Mouse (Mus musculus) forebrain, embryonic 11.5 days (tissue): Measurements from ENCODE around the gene Pold1. TPM values are rescaled to one million over a fixed set of nuclear protein-coding genes. Genes with fewer than 3 reads are reported as not detected.

Experiments
- ATAC-seq: fragments of 200-750 bp; cut with Nextera tagmentation; replicated peaks from 2 replicates; pipeline ENCODE4 v1.8.0; 2017; ENCODE audit warnings: moderate TSS enrichment; ENCODE audit not compliant: low FRiP score
- DNase-seq: peaks from one replicate; pipeline ENCODE4 v3.0.0-alpha.2; 2017; ENCODE audit warnings: low spot score
- H3K27ac ChIP-seq: fragments of 300-500 bp; sonication (generic); 2 replicates; pipeline ENCODE4 v1.5.1; 2014; ENCODE audit warnings: low read depth, low read length
- H3K27me3 ChIP-seq: fragments of 300-500 bp; sonication (generic); 2 replicates; pipeline ENCODE4 v1.6.1; 2014; ENCODE audit warnings: mild to moderate bottlenecking, low read length, mixed read lengths; ENCODE audit not compliant: control insufficient read depth, insufficient read depth
- H3K36me3 ChIP-seq: fragments of 300-500 bp; sonication (generic); 2 replicates; pipeline ENCODE4 v1.6.1; 2014; ENCODE audit warnings: mild to moderate bottlenecking, low read length, moderate library complexity, mixed read lengths; ENCODE audit not compliant: control insufficient read depth, insufficient read depth
- H3K4me1 ChIP-seq: fragments of 300-500 bp; sonication (generic); replicated peaks from 2 replicates; pipeline ENCODE4 v1.6.1; 2014; ENCODE audit warnings: low read length, mixed read lengths; ENCODE audit not compliant: control insufficient read depth, insufficient read depth
- H3K4me2 ChIP-seq: fragments of 300-500 bp; sonication (generic); 2 replicates; pipeline ENCODE4 v1.6.1; 2014; ENCODE audit warnings: low read depth, mild to moderate bottlenecking, low read length, moderate library complexity, mixed read lengths; ENCODE audit not compliant: severe bottlenecking
- H3K4me3 ChIP-seq: fragments of 300-500 bp; sonication (generic); 2 replicates; pipeline ENCODE4 v1.5.1; 2014; ENCODE audit warnings: low read depth, low read length
- H3K9ac ChIP-seq: fragments of 300-500 bp; sonication (generic); 2 replicates; pipeline ENCODE4 v1.6.1; 2014; ENCODE audit warnings: low read length
- H3K9me3 ChIP-seq: fragments of 300-500 bp; sonication (generic); 2 replicates; pipeline ENCODE4 v1.6.1; 2016; ENCODE audit warnings: low read length, mixed read lengths; ENCODE audit not compliant: control insufficient read depth
- WGBS: fragments of 180-500 bp; shearing (Covaris S2); extraction: QIAGEN DNeasy Blood & Tissue Kit; methylation state at CpG from one replicate; pipeline ENCODE4 v1.1.7; 2014; 5-methylcytosine and 5-hydroxymethylcytosine counted together
- polyA plus RNA-seq: library from polyadenylated mRNA; unstranded; fragments of >200 nt; fragmentation: Nextera tagmentation; extraction: Ambion mirVana; gene quantifications from 2 replicates; pipeline ENCODE4 v1.2.1, GENCODE M21; 2014

Pold1 gene
- polyA plus RNA-seq, 1 experiment from 2014 or later, result 133 TPM

GRCm38 (mm10) chr7:44586518-44586917 is 37.9 kb upstream of the Pold1 start:
- Histone ChIP-seq H3K4me3 (peak overlapping the region; percentile 34), H3K27me3 (peaks cover 16% of the 10 kb centered on the region), H3K9me3 (no peaks in the 10 kb centered on the region), H3K4me2 (peak overlapping the region; percentile 57), H3K4me1 (peaks cover 18% of the 10 kb centered on the region; the same call in 1 of the 2 replicates), H3K36me3 (no peaks in the 10 kb centered on the region), H3K9ac (peak overlapping the region; percentile 13; the same call in 1 of the 2 replicates), H3K27ac (no peak overlapping the region)
- 10% methylated on average over 19 of the region's 19 CpGs for WGBS
- ATAC-seq (no peak), DNase-seq (peak; percentile 66)

GRCm38 (mm10) chr7:44585606-44586005 is 37.0 kb upstream of the Pold1 start:
- H3K4me1 ChIP-seq, result peaks cover 14% of the 10 kb centered on the region; the same call in 1 of the 2 replicates
- 93% methylated on average over 6 of the region's 6 CpGs for WGBS
- H3K4me2 ChIP-seq, result no peak overlapping the region
- H3K9me3 ChIP-seq, result no peaks in the 10 kb centered on the region
- DNase-seq (peak; percentile 38), ATAC-seq (no peak)
- peaks cover 15% of the 10 kb centered on the region for H3K27me3 ChIP-seq
- no peak overlapping the region for H3K9ac ChIP-seq
- no peaks in the 10 kb centered on the region for H3K36me3 ChIP-seq
- no peak overlapping the region for H3K4me3 ChIP-seq
- H3K27ac ChIP-seq, result no peak overlapping the region

- WGBS, result 93% methylated on average over 6 of the region's 6 CpGs
- ATAC-seq (no peak), DNase-seq (peak; percentile 40)
- Histone ChIP-seq H3K4me2 (no peak overlapping the region), H3K27me3 (peaks cover 15% of the 10 kb centered on the region), H3K4me1 (peaks cover 14% of the 10 kb centered on the region; the same call in 1 of the 2 replicates), H3K9me3 (no peaks in the 10 kb centered on the region), H3K4me3 (no peak overlapping the region), H3K36me3 (no peaks in the 10 kb centered on the region), H3K9ac (no peak overlapping the region), H3K27ac (no peak overlapping the region)
These were observed 36.3 kb upstream of the Pold1 start for GRCm38 (mm10) chr7:44584921-44585320.

GRCm38 (mm10) chr7:44584265-44584804 is 35.7 kb upstream of the Pold1 start:
- 83% methylated on average over 4 of the region's 4 CpGs for WGBS
- no peak for ATAC-seq

GRCm38 (mm10) chr7:44583146-44583545 is 34.5 kb upstream of the Pold1 start:
- H3K36me3 ChIP-seq, result no peaks in the 10 kb centered on the region
- H3K4me1 ChIP-seq, result peaks cover 3% of the 10 kb centered on the region; the same call in 1 of the 2 replicates
- no peak for DNase-seq
- H3K4me2 ChIP-seq, result no peak overlapping the region
- no peak overlapping the region for H3K4me3 ChIP-seq
- peaks cover 11% of the 10 kb centered on the region for H3K27me3 ChIP-seq
- ATAC-seq, result no peak
- no peak overlapping the region for H3K9ac ChIP-seq
- H3K9me3 ChIP-seq, result peaks cover 3% of the 10 kb centered on the region; the same call in 1 of the 2 replicates
- 81% methylated on average over 1 of the region's 1 CpGs for WGBS
- no peak overlapping the region for H3K27ac ChIP-seq

More at GRCm38 (mm10) chr7:44584265-44584804, 35.7 kb upstream of the Pold1 start:
- Histone ChIP-seq H3K27me3 (peaks cover 15% of the 10 kb centered on the region), H3K36me3 (no peaks in the 10 kb centered on the region), H3K4me2 (no peak overlapping the region), H3K9ac (no peak overlapping the region), H3K4me3 (no peak overlapping the region), H3K27ac (no peak overlapping the region), H3K9me3 (no peaks in the 10 kb centered on the region), H3K4me1 (peaks cover 10% of the 10 kb centered on the region; the same call in 1 of the 2 replicates)
- DNase-seq, result peak; percentile 22

- Histone ChIP-seq H3K4me3 (no peak overlapping the region), H3K27me3 (peaks cover 7% of the 10 kb centered on the region), H3K27ac (no peak overlapping the region), H3K4me2 (no peak overlapping the region), H3K36me3 (no peaks in the 10 kb centered on the region), H3K9me3 (peaks cover 3% of the 10 kb centered on the region; the same call in 1 of the 2 replicates), H3K4me1 (no peaks in the 10 kb centered on the region), H3K9ac (no peak overlapping the region)
- DNase-seq, result no peak
- ATAC-seq, result no peak
- 80% methylated on average over 5 of the region's 5 CpGs for WGBS
These were observed 34.1 kb upstream of the Pold1 start for GRCm38 (mm10) chr7:44582709-44583108.

GRCm38 (mm10) chr7:44581637-44582036 is 33.0 kb upstream of the Pold1 start:
- no peak overlapping the region for H3K4me2 ChIP-seq
- no peak for DNase-seq

GRCm38 (mm10) chr7:44576333-44576844 is 27.7 kb upstream of the Pold1 start:
- H3K4me1 ChIP-seq, result no peaks in the 10 kb centered on the region; the same call in 1 of the 2 replicates
- 56% methylated on average over 5 of the region's 5 CpGs for WGBS
- no peak overlapping the region for H3K4me2 ChIP-seq
- peaks cover 3% of the 10 kb centered on the region; the same call in 1 of the 2 replicates for H3K9me3 ChIP-seq
- H3K9ac ChIP-seq, result no peak overlapping the region
- no peak for ATAC-seq
- no peak overlapping the region for H3K4me3 ChIP-seq
- no peak for DNase-seq
- H3K36me3 ChIP-seq, result no peaks in the 10 kb centered on the region
- H3K27me3 ChIP-seq, result no peaks in the 10 kb centered on the region
- no peak overlapping the region for H3K27ac ChIP-seq

More at GRCm38 (mm10) chr7:44581637-44582036, 33.0 kb upstream of the Pold1 start:
- Histone ChIP-seq H3K27me3 (no peaks in the 10 kb centered on the region), H3K4me1 (no peaks in the 10 kb centered on the region), H3K27ac (no peak overlapping the region), H3K9ac (no peak overlapping the region), H3K4me3 (no peak overlapping the region), H3K36me3 (no peaks in the 10 kb centered on the region), H3K9me3 (peaks cover 3% of the 10 kb centered on the region; the same call in 1 of the 2 replicates)
- WGBS, result 80% methylated on average over 6 of the region's 6 CpGs
- no peak for ATAC-seq
